Mouse (Mus musculus): ENCODE measurements around the gene Rapgefl1. TPM values are rescaled to one million over a fixed set of nuclear protein-coding genes. Genes with fewer than 3 reads are reported as not detected.

Rapgefl1 gene
- total RNA-seq, 2 experiments from 2014 or later: 0.61 to 1.0 TPM

DNA sequence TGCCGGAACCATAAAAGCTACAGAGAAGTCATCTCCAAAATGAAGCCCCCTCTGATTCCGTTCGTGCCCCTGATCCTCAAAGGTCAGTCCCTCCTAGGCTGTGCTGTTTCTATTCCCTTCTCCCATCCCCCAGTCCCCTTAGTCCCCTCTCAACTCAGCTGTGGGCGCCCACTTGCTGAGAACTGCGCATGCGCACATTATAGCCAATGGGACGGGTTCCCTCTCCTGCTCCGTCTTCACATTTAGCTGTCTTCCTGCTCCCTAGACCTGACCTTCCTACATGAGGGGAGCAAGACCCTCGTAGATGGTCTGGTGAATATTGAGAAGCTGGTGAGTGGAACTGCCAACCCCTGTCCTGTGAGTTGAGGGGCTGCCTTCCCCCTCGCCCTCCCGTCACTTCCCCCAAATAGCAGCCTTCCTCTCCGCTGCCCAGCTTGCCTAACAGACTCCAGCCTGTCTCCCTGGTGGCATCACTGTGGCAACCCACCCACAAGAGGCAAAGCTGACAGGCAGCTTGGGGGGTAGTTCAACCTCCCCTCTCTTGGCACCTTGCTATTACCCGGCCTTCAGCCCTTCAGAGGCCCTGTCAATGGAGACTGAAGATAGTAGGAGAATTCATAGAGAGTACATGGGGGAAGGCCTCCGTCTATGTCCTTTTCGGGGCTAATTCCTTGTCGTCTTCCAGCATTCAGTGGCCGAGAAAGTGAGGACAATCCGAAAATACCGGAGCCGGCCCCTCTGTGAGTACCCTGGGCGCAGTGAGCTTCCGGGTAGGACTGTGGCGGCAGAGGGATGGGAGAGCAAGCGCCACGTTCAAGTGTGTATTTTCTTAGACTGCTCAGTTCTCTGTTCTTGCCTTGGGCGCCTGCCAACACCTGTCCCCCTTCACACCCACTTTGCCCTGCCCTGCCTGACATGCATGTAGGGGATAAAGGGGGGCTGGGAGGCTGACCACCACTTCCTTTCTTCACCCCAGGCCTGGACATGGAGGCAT lies 13.8 kb downstream of the Rapgefl1 start:
- intact Hi-C loops (cut with DNase I): loop anchor here (10.0 kb wide), 1 partner anchor 274 kb away; no protein-coding TSS in a partner anchor
- no peak for DNase-seq

DNA sequence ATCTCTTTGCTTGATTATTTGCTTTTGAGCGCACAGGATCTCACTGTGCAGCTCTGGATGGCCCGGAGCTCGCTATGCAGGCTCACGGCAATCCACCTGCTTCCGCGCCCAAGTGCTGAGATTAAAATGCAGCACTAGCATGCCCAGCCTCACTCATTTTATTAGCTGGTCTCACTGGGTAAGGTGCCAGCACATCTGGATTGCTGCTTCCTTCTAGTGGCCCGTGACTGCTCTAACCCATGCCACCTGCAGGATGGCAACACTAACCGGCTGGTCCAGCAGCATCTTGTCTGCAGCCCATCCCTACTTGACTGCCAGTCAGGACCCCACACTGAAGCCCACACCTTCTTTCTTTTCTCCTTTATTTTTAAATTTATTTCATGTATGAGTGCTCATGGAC lies 17.5 kb downstream of the Rapgefl1 start:
- intact Hi-C loops (cut with DNase I): loop anchor here (10.0 kb wide), 1 partner anchor 271 kb away; no protein-coding TSS in a partner anchor

DNA sequence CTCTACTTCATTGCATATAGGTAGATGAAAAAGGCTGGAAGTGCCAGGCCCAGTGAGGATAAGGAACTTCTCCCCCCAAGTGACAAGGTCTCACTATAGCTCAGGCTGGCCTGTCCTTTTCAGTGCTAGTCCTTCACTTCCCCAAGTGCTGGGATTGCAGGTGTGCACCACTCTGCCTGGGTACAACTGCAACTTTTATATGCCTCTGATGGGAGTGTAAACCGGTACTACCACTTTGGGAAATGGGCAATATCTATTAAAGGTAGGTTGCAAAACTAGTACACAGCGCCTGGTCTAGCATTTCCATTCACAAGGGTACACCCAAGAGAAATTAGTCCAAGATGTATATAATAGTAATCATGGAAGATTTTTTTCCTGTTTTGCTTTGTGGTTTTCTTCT lies 18.1 kb downstream of the Rapgefl1 start:
- intact Hi-C loops (cut with DNase I): loop anchor here (10.0 kb wide), 1 partner anchor 270 kb away; no protein-coding TSS in a partner anchor
- DNase-seq: no peak

More for the DNA sequence above, 17.5 kb downstream of the Rapgefl1 start:
- DNase-seq: no peak

DNA sequence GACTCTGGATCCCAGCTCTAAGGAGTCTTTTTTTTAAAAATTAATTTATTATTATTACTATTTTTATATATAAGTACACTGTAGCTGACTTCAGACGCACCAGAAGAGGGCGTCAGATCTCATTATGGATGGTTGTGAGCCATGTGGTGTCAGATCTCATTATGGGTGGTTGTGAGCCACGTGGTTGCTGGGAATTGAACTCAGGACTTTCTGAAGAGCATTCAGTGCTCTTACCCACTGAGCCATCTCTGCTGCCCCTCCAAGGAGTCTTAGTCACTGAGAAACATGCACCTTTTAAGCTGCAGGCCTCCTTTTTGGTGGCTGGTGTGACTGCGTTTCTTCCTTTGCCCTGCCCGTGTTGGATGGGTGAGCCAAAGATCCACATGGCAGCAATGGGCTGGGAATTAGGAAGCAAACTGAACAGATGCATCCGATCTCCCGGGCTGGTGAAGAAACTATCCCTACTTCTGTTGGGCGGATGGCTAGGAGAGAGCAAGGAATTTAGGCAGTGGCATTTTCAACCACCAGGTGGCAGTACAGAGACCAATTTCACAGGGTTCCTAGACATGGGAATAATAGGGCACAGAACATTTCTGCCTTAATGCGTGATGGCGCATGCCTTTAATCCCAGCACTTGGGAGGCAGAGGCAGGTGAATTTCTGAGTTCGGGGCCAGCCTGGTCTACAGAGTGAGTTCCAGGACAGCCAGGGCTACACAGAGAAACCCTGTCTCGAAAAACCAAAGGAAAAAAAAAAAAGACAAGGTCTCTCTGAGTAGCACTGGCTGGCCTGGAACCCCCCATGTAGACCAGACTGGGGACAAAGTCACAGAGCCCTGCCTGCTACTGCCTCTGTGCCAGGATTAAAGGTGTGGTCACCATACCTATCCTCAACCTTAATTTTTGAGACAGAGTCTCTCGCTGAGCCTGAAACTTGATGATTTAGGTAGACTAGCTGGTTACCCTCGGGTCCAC lies 22.5 kb downstream of the Rapgefl1 start:
- intact Hi-C loops (cut with DNase I): loop anchor here (1.0 to 10.0 kb wide), 2 partner anchors 50 to 266 kb away; no protein-coding TSS in a partner anchor
- DNase-seq: peak; percentile 85 to 94

DNA sequence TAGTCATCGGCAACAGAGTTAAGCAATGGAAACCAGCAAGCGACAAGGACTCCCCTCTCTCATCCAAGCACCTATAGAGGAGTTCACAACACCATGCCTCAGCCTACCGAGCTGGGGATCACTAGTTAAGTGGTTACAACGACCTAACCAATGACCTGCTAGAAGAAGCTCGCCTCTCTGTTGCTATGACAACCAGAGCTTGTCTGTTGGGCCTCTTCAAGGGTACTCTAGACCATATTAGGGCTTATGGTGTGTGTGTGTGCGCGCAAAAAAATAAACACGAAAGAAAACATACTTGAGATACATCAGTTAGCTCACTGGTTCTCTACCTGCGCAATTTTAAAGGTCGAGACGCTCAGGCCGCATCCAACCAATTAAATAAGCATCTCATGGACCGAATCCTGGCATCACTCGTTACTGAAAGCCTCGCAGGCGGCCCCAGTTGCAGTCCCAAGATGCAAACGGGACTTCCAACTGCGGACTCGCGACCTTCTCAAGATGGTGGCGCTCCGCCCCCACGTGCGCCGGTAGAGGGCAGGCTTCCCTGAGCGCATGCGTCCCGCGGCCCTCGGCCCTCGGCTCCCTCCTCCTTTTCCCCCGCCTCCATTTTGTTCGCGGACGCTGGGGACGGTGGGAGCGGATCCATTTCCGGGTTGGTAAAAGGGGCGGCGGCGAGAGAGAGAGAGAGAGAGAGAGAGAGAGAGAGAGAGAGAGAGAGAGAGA lies 26.6 kb downstream of the Rapgefl1 start, which contains the start of gene Wipf2:
Wipf2 (plus strand) TSS at position 611 of the 723 bp plus-strand sequence.
- intact Hi-C loops (cut with DNase I): loop anchor here (5.0 kb wide), 1 partner anchor 104 kb away; no protein-coding TSS in a partner anchor
- peak; percentile 96 to 97 for DNase-seq

DNA sequence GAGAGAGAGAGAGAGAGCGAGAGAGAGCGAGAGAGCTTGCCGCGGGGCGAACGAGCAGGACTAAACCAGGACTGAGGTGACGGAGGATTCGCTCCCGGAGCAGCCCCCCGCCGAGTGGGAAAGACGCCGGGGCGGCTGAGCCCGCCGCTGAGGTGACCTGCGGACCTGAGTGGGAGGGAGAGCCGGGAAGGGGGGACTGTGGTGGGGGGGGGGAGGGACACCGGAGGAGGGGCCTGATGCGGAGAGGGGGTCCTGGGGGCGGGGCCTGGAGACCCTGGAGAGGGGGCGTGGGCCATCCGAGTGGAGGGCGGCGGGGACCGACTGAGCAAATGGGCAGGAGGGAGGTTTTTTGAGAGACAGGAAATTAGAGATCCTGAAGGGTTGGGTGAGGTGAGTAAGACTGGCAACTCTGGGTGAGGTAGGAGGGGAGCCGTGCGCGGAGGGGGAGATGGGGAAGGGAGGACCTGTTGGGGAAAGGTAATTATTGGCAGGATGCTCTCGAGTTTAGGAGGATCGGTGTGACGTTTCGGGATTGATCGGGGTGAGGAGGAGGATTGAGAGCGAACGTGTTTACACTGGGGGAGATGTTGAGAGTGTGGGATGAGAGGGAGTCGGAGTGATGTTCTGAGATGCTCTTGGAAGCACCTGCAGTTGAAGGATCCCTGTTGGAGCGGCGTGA lies 27.3 kb downstream of the Rapgefl1 start:
- no peak for DNase-seq
- intact Hi-C loops (cut with DNase I): loop anchor here (5.0 kb wide), 1 partner anchor 103 kb away; no protein-coding TSS in a partner anchor

DNA sequence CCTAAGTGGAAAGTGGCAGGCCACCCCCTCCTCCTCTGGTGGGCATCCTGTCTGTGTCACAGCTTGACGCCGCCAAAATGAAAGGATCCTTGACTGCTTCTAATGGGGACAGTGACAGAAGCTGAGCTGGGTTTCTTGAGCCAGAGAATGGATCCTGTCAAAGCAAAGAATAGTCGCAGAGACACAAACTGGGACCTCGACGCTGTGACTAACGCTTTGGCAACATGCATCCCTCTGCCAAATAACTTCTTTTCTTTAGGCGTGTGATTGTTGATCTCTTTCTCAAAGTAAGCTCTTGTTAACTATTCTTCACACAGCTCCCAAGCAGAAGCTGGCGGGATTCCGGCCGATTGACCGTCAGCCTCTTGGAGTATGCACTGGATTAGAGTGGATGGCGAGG lies 30.7 kb downstream of the Rapgefl1 start:
- no peak for DNase-seq
- intact Hi-C loops (cut with DNase I): no loop called here

DNA sequence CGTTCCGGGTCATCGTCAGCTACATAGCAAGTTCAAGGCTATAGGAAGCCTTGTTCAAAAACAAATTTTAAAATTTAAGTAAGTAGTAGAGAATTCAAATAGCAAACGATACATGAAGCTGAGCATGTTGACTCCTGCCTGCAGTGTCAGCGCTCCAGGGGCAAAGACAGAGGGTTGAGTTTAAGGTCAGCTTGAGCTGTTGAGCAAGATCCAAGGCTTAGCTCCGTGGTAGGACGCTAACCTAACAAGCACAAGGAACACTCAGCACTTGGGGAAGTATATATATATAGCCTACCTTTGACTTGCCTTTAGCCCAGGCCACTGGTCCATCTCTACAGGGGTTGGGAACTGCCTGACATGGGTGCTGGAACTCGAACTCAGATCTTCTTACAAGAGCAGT lies 33.3 kb downstream of the Rapgefl1 start:
- intact Hi-C loops (cut with DNase I): no loop called here
- no peak for DNase-seq

DNA sequence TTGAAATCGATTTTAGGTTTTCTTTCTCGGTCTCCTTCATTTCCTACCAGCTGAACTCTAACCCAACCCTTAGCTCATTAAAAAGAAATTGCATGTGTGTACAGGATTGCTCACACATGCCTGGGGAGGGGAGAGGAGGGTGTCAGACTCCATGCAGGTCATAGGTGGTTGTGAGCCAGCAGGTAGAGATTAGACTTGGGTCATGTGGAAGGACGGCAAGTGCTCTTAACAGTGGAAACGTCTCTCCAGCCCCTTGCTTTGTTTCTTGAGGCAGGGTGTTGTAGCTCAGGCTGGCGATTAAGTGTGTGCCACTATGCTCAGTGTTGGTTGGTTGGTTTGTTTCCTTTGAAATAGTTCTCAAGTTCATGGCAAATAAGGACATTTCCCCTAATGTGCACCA lies 34.2 kb downstream of the Rapgefl1 start:
- intact Hi-C loops (cut with DNase I): no loop called here

DNA sequence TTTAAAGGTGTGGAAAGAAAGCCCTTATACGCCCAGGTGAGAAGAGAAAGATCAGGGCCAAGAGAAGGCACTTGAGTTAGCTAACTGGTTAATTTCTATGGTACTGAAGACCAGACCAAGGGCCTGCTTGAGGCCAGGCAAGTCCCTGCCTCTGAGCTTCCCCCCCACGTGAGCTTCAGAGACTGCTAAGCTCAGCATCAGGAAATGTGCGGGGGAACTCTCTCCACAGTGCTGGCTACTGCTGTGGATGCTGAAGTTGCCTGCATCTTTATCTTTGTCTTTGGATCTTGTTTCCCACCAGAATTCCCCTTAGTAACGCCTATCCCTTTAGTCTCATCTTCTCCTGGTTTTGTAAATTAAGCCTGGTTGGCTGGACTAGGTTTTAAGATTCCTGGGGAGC lies 34.8 kb downstream of the Rapgefl1 start:
- intact Hi-C loops (cut with DNase I): no loop called here

More for the DNA sequence above, 34.2 kb downstream of the Rapgefl1 start:
- no peak for DNase-seq

DNA sequence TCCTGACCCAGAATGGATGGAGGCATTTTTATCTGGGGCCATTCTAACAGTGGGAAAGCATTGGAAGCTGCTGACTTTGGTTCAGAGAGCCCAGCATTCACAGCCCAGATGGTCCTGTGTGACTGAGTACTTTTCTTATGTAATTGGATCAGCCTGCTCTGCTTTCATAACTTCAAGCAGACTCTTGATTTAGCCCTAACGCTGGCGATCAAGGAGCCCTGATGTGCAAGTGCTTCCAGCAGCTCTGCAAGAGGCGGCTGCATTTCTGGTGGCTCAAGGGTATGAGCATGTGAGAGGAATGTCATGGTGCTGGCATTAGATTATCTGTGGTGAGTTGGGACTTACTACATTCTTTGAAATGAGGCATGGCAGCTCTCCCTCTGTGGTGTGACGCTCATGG lies 35.5 kb downstream of the Rapgefl1 start:
- peak; percentile 27 to 33 for DNase-seq

More for the DNA sequence above, 34.8 kb downstream of the Rapgefl1 start:
- no peak for DNase-seq

DNA sequence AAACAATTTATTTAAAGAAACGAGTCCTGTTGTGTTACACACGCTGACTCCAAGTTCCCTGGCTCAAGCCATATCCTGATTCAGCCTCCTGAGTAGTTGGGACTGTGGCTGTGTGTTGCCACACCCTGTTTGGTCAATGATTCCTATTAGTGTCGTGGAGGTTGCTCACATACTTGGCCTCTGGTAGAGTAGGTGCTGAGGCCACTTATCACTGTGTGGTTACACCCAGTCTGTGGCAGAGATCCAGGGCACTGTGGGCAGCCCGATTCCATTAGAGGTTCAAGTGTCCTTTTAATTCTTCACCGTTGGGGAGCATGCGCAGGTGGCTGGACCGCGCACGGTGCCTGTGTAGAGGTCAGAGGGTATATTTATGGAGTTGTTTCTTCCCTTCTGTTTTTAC lies 37.3 kb downstream of the Rapgefl1 start:
- DNase-seq: peak; percentile 38 to 62
- intact Hi-C loops (cut with DNase I): no loop called here

More for the DNA sequence above, 35.5 kb downstream of the Rapgefl1 start:
- intact Hi-C loops (cut with DNase I): no loop called here

DNA sequence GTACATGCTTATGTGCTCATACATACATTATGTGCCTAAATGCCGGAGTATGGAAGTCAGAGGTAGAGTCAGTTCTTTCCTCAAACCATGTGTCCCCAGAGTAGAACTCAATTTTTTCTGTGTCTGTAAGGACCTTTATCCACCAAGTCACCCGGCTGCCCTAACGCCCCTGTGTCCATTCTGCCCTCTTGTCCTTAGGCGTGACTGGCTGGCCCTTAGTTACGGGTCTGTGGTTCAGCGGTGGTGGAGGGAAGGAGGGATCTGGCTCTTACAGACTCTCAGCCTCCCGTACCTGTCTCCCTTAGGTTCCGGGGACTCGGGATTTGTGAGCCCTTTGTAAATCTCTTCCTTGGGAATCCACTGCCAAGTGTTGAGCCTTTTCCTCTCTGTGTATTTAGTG lies 40.4 kb downstream of the Rapgefl1 start:
- DNase-seq: no peak
- intact Hi-C loops (cut with DNase I): no loop called here

DNA sequence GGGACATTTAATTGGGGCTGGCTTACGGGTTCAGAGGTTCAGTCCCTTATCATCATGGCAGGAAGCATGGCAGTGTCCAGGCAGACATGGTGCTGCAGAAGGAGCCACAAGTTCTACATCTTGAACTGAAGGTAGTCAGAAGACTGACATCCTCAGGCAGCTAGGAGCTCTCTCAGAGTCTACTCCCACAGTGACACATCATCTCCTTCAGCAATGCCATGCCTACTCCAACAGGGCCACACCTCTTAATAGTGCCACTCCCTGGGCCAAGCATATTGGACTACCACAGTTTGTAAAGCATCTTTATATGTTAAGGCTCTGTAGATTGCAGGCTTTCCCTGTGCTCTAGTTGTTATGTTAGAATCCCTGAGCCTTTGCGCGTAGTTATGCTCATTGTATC lies 51.1 kb downstream of the Rapgefl1 start:
- no peak for DNase-seq
- intact Hi-C loops (cut with DNase I): no loop called here

DNA sequence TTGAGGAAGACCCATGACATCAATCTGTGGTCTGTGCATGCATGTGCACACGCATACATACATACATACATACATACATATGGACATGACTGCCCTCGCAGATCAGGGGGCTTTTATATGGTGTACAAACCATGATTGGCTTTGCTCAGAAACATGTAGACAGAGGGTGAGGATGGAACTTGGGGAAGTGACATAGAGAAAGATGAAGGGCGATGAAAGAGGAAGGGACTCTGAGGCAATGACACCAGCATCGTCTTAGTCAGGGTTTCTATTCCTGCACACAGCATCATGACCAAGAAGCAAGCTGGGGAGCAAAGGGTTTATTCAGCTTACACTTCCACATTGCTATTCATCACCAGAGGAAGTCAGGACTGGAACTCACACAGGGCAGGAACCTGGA lies 52.5 kb downstream of the Rapgefl1 start:
- intact Hi-C loops (cut with DNase I): no loop called here
- DNase-seq: no peak

DNA sequence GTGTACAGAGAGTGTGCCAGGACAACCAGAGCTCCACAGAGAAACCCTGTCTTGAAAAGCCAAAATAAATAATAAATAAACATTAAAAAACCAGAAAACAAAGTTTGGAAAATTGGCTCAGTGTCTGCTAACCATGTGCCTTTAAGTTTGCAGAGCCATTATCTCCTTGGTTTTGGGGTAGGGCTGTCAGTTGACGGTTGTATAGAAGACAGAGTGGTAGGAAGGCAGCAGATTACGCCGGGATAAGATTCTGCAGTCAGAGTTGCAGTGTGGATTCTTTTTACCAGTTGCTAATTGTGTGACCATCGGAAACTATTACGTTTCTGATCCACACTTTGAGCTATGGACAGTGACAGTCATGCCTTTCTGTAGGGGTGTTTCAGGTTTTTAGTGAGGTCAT lies 53.4 kb downstream of the Rapgefl1 start:
- intact Hi-C loops (cut with DNase I): no loop called here
- DNase-seq: no peak

DNA sequence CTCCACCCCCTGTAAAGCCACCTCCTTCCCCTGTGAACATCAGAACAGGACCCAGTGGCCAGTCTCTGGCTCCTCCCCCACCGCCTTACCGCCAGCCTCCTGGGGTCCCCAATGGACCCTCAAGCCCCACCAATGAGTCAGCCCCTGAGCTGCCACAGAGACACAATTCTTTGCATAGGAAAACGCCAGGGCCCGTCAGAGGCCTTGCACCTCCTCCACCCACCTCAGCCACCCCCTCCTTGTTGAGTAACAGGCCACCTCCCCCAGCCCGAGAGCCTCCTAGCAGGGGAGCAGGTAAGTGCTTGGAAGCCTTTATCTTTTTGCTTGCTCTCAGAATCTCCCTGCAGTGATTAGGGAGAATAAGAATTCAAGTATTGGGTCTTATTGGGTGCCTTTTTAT lies 55.8 kb downstream of the Rapgefl1 start:
- intact Hi-C loops (cut with DNase I): no loop called here
- no peak for DNase-seq

DNA sequence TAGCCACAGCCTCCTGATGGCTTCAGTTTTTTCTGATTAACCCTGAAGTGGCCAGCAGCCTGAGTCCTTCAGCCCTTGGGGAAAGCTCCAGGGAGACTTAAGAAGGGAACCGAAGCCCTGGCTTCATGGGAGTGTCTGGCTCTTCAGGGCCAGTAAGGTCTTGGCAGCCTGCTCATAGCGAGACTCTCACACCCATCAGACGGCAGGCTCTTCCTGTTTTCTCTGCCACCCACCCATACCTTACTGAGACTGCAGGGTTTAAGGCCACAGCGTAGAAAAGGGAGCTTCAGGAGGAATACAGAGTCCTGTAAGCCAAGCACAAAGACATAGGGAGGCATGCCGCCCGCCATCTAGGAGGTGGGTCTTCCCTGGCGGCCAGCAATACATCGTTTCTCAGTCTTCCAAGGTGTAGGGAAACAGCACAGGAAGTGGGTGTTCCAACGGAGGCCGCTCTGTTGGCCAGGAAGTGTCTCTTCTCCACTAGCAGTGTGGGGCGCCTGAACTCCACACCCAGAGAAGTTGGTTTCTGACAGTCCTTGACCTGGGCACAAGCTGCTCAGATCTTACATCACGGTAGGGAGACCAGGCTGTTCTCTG lies 64.0 kb downstream of the Rapgefl1 start:
- DNase-seq: no peak
- intact Hi-C loops (cut with DNase I): no loop called here
